Mouse (Mus musculus) embryonic facial prominence, embryonic 11.5 days (tissue): ENCODE measurements around the gene Gm10577. TPM values are rescaled to one million over a fixed set of nuclear protein-coding genes. Genes with fewer than 3 reads are reported as not detected.
A peak's percentile ranks its signal among the peaks of the same experiment; 100 is the strongest.

Experiments used
- ATAC-seq: fragments of 200-750 bp; cut with Nextera tagmentation; replicated peaks from 2 replicates; pipeline ENCODE4 v1.8.0; 2017; ENCODE audit warnings: low read depth; ENCODE audit not compliant: insufficient number of reproducible peaks, low FRiP score, low TSS enrichment
- DNase-seq: peaks from one replicate; pipeline ENCODE4 v3.0.0-alpha.2; 2015; ENCODE audit warnings: low spot score
- H3K27ac ChIP-seq: fragments of 300-500 bp; sonication (generic); replicated peaks from 2 replicates; pipeline ENCODE4 v1.5.1; 2014; ENCODE audit warnings: mild to moderate bottlenecking, low read depth, low read length, control low read depth
- H3K27me3 ChIP-seq: fragments of 300-500 bp; sonication (generic); 2 replicates; pipeline ENCODE4 v1.6.1; 2014; ENCODE audit warnings: mild to moderate bottlenecking, low read length, moderate library complexity, mixed read lengths; ENCODE audit not compliant: control insufficient read depth, insufficient read depth
- H3K36me3 ChIP-seq: fragments of 300-500 bp; sonication (generic); replicated peaks from 2 replicates; pipeline ENCODE4 v1.6.1; 2014; ENCODE audit warnings: low read depth, mild to moderate bottlenecking, low read length, moderate library complexity, mixed read lengths; ENCODE audit not compliant: control insufficient read depth, insufficient read depth
- H3K4me1 ChIP-seq: fragments of 300-500 bp; sonication (generic); 2 replicates; pipeline ENCODE4 v1.6.1; 2014; ENCODE audit warnings: low read length, mixed read lengths; ENCODE audit not compliant: control insufficient read depth, insufficient read depth
- H3K4me2 ChIP-seq: fragments of 300-500 bp; sonication (generic); 2 replicates; pipeline ENCODE4 v1.6.1; 2014; ENCODE audit warnings: low read depth, mild to moderate bottlenecking, control low read depth, low read length, moderate library complexity
- H3K4me3 ChIP-seq: fragments of 300-500 bp; sonication (generic); 2 replicates; pipeline ENCODE4 v1.5.1; 2014; ENCODE audit warnings: low read depth, low read length, control low read depth
- H3K9ac ChIP-seq: fragments of 300-500 bp; sonication (generic); replicated peaks from 2 replicates; pipeline ENCODE4 v1.6.1; 2014; ENCODE audit warnings: mild to moderate bottlenecking, control low read depth, low read length
- H3K9me3 ChIP-seq: fragments of 300-500 bp; sonication (generic); replicated peaks from 2 replicates; pipeline ENCODE4 v1.6.1; 2016; ENCODE audit warnings: mild to moderate bottlenecking, low read length, inconsistent platforms, mixed read lengths; ENCODE audit not compliant: control insufficient read depth
- WGBS: fragments of 180-500 bp; shearing (Covaris S2); extraction: QIAGEN DNeasy Blood & Tissue Kit; methylation state at CpG from one replicate; pipeline ENCODE4 v1.1.7; 2014; 5-methylcytosine and 5-hydroxymethylcytosine counted together
- polyA plus RNA-seq: library from polyadenylated mRNA; unstranded; fragments of >200 nt; fragmentation: Nextera tagmentation; extraction: Ambion mirVana; gene quantifications from 2 replicates; pipeline ENCODE4 v1.2.1, GENCODE M21; 2014

Gm10577 gene
- polyA plus RNA-seq, 1 experiment from 2014 or later = not detected

DNA sequence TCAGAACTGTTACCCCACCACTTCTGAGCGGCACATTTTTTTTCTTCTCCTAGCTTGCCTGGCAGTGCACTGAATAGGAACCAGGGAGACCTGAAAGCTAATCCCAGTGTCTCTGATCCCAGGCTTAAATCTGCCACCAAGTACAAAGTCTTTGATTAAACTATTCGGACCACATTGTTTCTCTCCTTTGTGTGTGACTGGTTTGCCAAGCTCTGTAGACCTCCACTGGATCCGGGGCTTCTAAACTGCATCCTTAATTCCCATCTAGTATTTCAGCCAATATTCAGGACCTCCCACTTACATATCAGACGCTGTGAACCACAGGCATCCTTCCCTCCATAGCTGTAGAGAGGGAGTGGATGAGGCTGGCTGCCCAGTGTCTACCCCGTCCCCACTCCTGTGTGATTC lies 12.1 kb downstream of the Gm10577 start:
- Histone ChIP-seq H3K27ac (no peak overlapping the region), H3K4me2 (no peak overlapping the region), H3K4me1 (no peaks in the 10 kb centered on the region), H3K36me3 (no peaks in the 10 kb centered on the region), H3K27me3 (no peaks in the 10 kb centered on the region), H3K9ac (no peak overlapping the region), H3K4me3 (no peak overlapping the region), H3K9me3 (no peaks in the 10 kb centered on the region)
- no peak for DNase-seq
- no peak for ATAC-seq
- WGBS = 67% methylated on average over 5 of the region's 5 CpGs

DNA sequence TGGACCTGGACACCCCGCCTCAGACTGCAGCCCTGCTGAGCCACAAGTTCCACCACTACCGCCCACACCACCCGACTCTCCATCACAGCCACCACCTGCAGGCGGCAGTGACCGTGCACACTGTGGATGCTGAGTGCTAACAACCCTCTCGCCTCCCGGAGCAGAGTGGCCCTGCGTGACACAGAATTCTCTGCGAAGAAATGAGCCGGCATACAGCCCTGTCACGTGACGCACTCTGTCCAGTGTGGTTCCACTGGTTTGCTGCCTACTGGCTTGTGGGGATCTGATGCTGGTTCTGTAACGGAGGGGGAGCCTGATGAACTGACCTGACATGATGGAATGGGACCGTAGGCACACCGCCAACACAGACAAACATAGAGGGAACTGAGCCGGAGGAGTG lies 17.5 kb downstream of the Gm10577 start:
- Histone ChIP-seq H3K4me2 (no peak overlapping the region), H3K9me3 (no peaks in the 10 kb centered on the region), H3K4me3 (no peak overlapping the region), H3K9ac (no peak overlapping the region), H3K27ac (no peak overlapping the region), H3K4me1 (no peaks in the 10 kb centered on the region), H3K36me3 (no peaks in the 10 kb centered on the region; the same call in 1 of the 2 replicates), H3K27me3 (no peaks in the 10 kb centered on the region)
- DNase-seq (no peak), ATAC-seq (no peak)
- 88% methylated on average over 16 of the region's 16 CpGs for WGBS

DNA sequence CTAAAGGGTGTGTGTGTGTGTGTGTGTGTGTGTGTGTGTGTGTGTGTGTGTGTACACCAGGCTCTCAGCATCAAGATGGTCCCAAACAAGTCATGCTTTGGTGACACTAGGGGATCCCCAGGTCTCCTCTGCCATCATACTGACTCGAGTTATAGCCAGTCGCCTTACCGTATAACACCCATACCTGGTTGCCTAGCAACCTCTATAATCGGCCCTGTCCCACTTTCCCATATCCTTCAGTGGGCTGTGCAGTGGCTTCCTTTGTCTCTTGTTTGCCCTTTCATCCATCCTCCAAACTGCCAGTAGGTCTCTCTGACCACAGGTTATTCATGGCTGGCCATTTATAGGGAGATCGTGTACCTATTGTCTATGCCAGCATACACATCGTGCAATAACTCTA lies 19.4 kb downstream of the Gm10577 start:
- no peak overlapping the region for H3K9ac ChIP-seq
- no peak overlapping the region for H3K4me2 ChIP-seq
- 86% methylated on average over 6 of the region's 6 CpGs for WGBS
- no peak overlapping the region for H3K27ac ChIP-seq
- DNase-seq (no peak), ATAC-seq (no peak)
- H3K27me3 ChIP-seq = no peaks in the 10 kb centered on the region
- no peak overlapping the region for H3K4me3 ChIP-seq
- H3K36me3 ChIP-seq = no peaks in the 10 kb centered on the region; the same call in 1 of the 2 replicates
- H3K4me1 ChIP-seq = no peaks in the 10 kb centered on the region
- H3K9me3 ChIP-seq = no peaks in the 10 kb centered on the region

DNA sequence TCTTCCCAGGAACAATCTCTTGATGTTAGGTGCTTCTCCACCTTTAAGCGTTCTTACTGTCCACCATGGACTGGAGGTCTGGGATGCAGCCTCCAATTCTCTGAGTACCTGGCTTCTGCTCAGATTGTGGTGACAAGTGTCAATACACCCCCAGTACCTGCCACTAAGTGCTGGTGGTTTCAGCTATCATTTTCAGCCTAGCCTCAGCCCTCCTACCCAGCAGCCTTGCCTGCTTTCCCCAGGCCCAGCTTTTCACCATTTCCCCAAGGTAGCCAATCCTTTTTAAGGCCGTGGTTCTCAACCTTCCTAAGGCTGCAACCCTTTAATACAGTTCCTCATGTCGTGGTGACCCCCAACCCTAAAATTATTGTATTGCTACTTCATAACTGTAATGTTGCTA lies 19.9 kb downstream of the Gm10577 start:
- ATAC-seq (no peak), DNase-seq (no peak)
- Histone ChIP-seq H3K4me1 (no peaks in the 10 kb centered on the region), H3K36me3 (no peaks in the 10 kb centered on the region; the same call in 1 of the 2 replicates), H3K9me3 (no peaks in the 10 kb centered on the region), H3K27ac (no peak overlapping the region), H3K9ac (no peak overlapping the region), H3K4me3 (no peak overlapping the region), H3K27me3 (no peaks in the 10 kb centered on the region), H3K4me2 (no peak overlapping the region)
- WGBS = 94% methylated on average over 3 of the region's 3 CpGs

DNA sequence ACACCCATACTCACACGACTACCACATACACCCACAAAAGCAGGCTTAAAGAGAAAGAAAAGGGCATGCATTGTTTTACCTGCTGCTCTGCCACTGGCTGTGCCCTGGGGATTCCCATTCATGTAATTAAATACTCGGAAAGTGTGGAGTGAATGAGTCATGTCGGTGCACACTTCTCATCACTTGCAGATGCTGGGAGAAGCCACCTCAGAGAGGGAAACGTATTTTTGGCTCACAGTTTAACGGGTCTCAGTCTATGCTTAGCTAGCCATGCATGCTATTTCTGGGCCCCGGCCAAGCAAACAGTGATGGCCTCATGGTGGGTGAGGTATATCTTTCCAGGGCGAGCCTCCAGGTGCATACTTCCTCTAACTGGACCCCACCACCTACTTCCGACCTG lies 21.6 kb downstream of the Gm10577 start:
- H3K4me1 ChIP-seq = no peaks in the 10 kb centered on the region
- no peaks in the 10 kb centered on the region for H3K27me3 ChIP-seq
- DNase-seq = no peak
- no peak overlapping the region for H3K4me3 ChIP-seq
- no peaks in the 10 kb centered on the region for H3K9me3 ChIP-seq
- 82% methylated on average over 8 of the region's 8 CpGs for WGBS
- no peak overlapping the region for H3K4me2 ChIP-seq
- no peaks in the 10 kb centered on the region; the same call in 1 of the 2 replicates for H3K36me3 ChIP-seq
- H3K9ac ChIP-seq = no peak overlapping the region
- H3K27ac ChIP-seq = no peak overlapping the region
- no peak for ATAC-seq

DNA sequence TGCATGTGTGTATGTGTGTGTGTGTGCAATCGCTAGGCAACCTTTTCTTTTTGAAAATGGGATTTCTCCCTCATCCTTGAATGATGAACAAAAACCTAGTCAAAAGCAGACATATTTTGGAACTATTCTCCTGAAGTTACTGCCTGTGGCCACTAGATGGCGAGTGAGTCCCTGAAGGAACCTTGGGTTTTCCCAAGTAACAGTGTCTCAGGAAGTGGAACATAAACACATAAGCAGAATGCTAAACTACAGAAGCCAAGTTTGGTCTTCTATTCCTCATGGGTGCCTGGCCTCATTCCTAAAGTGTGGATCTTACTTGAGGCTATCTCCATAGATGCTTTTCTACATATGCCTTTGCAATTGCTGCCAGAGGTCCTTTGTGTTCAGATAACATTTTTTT lies 22.4 kb downstream of the Gm10577 start:
- DNase-seq = peak; percentile 77
- no peaks in the 10 kb centered on the region; the same call in 1 of the 2 replicates for H3K36me3 ChIP-seq
- no peaks in the 10 kb centered on the region for H3K4me1 ChIP-seq
- no peaks in the 10 kb centered on the region for H3K27me3 ChIP-seq
- H3K9ac ChIP-seq = no peak overlapping the region
- no peak overlapping the region for H3K27ac ChIP-seq
- ATAC-seq = no peak
- H3K4me2 ChIP-seq = no peak overlapping the region
- 20% methylated on average over 2 of the region's 2 CpGs for WGBS
- H3K4me3 ChIP-seq = no peak overlapping the region
- H3K9me3 ChIP-seq = no peaks in the 10 kb centered on the region

DNA sequence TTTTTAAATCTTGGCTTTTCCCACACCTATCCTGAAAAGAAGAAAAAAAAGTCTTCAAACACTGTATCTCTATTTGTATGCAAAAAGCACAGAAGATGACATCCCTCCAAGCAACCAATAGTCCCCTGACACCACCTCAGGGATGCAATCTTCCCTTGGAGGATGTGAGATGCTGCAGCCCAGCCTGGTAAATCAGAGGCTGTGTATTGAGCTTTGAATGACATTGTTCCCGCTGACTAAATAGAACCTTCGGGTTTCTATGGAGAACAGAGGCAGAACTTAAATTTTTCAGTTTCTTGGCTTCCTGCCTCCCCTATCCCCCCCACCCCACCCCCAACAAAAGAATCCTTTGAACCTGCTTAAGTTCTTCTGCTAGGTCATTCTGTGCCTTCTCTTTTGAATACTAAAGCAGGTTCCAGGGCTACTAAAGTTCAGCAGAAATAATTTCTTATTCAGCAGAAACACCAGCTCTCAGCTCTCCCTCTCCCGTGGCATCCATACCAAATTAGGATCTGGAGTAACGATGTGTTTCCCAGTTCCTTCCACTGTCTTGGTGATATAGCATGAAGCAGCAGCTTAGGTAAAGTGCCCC lies 24.3 kb downstream of the Gm10577 start:
- no peak overlapping the region for H3K27ac ChIP-seq
- no peaks in the 10 kb centered on the region for H3K4me1 ChIP-seq
- ATAC-seq = no peak
- no peak overlapping the region for H3K9ac ChIP-seq
- no peak overlapping the region for H3K4me2 ChIP-seq
- 82% methylated on average over 4 of the region's 4 CpGs for WGBS
- no peak overlapping the region for H3K4me3 ChIP-seq
- DNase-seq = no peak
- H3K9me3 ChIP-seq = no peaks in the 10 kb centered on the region
- no peaks in the 10 kb centered on the region; the same call in 1 of the 2 replicates for H3K36me3 ChIP-seq
- no peaks in the 10 kb centered on the region for H3K27me3 ChIP-seq

DNA sequence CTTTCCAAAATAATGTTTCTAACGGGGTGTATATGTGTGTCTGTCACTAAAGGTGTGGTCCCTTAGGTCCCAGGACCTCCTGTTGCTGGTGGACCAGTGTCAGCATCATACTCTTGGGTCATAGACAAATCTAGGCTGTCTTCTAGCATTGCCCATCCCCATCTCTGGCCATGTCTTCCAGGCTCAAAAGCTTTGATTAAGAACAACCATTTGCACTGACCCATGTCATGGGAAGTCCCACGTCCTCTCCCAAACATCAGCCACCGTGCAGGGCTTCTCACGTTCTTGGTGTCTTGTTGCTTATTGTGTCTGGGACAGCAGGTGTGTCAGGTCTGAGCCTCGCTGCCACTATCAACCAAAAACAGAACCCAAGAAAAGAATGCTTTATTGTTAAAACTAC lies 24.9 kb downstream of the Gm10577 start:
- DNase-seq = no peak
- Histone ChIP-seq H3K9ac (no peak overlapping the region), H3K27me3 (no peaks in the 10 kb centered on the region), H3K27ac (no peak overlapping the region), H3K4me3 (no peak overlapping the region), H3K4me2 (no peak overlapping the region), H3K9me3 (no peaks in the 10 kb centered on the region), H3K36me3 (no peaks in the 10 kb centered on the region; the same call in none of the 2 replicates), H3K4me1 (no peaks in the 10 kb centered on the region)
- no peak for ATAC-seq
- WGBS = 84% methylated on average over 5 of the region's 5 CpGs
